Mouse (Mus musculus) MN1 (cell line): ENCODE results near the gene Golm1.

ENCODE experiments used
- DNase-seq: peaks from one replicate; pipeline ENCODE4 v3.0.0-alpha.2; 2016; ENCODE audit warnings: low spot score

Golm1 gene

GRCm38 (mm10) chr13:59676316-59677229, 962 bp upstream of the Golm1 start:
- no peak for DNase-seq

- peak; percentile 28 for DNase-seq
Observed at GRCm38 (mm10) chr13:59674761-59675150, 855 bp downstream of the Golm1 start.

GRCm38 (mm10) chr13:59674215-59674614, 1.4 kb downstream of the Golm1 start:
- DNase-seq = peak; percentile 10

- DNase-seq = no peak
Observed at GRCm38 (mm10) chr13:59673597-59673996, 2.0 kb downstream of the Golm1 start.

- DNase-seq = no peak
Observed at GRCm38 (mm10) chr13:59672248-59672647, 3.4 kb downstream of the Golm1 start.

- DNase-seq = no peak
Observed at GRCm38 (mm10) chr13:59671521-59671920, 4.1 kb downstream of the Golm1 start.

GRCm38 (mm10) chr13:59669946-59670345, 5.7 kb downstream of the Golm1 start:
- DNase-seq = no peak

GRCm38 (mm10) chr13:59668501-59669093, 7.0 kb downstream of the Golm1 start:
- no peak for DNase-seq

GRCm38 (mm10) chr13:59667763-59668162, 7.8 kb downstream of the Golm1 start:
- DNase-seq = no peak

DNA sequence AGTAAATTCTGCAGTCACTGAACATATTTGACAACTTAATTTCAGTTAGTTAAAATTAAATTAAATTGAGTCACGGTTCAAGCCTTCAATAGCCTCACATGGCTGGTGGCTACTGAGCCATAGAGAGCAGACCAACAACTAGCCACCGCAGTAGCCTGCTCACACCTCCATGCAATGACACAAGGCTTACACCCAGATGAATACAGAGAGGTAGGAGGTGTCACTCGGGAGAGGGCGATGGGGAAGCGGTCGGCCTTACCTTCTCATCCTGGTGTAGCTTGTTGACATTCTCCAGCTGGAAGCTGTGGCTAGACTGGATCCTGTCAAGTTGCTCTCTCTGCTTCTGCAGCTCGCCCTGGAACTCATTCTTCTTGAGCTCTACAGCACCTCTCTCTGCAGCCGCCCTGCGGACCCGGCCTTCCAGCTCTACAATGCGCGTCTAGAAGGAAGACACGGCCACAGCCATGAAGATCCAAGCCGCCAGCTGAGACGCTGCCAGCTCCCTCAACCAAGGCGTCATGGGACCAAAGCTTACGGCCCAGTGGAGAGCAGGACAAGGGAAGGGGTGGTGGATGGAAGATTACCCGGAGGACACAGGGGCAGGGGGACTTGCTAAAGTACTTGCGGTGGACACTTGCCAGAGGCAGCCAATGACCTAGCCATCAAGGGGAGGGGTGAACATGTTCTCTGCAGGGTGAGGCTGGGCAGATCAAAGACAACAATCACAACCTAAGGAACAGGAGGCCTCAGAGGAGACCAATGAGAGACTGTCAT, 11.5 kb downstream of the Golm1 start:
- no peak for DNase-seq

DNA sequence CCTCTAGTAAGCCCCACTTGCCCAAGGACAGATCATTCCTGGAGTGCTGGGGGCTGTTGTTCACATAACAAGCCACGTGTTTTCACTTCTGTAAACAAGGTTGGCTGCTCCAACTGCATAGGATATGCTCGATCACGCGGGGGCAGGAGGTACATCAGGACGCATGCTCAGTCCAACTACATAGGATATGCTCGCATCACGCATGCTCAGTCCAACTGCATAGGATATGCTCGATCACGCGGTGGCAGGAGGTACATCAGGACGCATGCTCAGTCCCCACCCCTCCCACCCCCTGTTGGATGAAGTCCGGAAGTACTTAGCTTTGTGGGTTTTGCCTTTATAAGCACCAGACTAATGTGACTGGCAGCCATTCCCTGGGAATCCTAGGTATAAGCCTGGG, 13.6 kb downstream of the Golm1 start:
- no peak for DNase-seq

GRCm38 (mm10) chr13:59661387-59661786, 14.2 kb downstream of the Golm1 start:
- DNase-seq = no peak

- no peak for DNase-seq
Observed at GRCm38 (mm10) chr13:59660371-59660770, 15.2 kb downstream of the Golm1 start.

GRCm38 (mm10) chr13:59657781-59658180, 17.8 kb downstream of the Golm1 start:
- no peak for DNase-seq

GRCm38 (mm10) chr13:59656975-59657388, 18.6 kb downstream of the Golm1 start:
- no peak for DNase-seq

DNA sequence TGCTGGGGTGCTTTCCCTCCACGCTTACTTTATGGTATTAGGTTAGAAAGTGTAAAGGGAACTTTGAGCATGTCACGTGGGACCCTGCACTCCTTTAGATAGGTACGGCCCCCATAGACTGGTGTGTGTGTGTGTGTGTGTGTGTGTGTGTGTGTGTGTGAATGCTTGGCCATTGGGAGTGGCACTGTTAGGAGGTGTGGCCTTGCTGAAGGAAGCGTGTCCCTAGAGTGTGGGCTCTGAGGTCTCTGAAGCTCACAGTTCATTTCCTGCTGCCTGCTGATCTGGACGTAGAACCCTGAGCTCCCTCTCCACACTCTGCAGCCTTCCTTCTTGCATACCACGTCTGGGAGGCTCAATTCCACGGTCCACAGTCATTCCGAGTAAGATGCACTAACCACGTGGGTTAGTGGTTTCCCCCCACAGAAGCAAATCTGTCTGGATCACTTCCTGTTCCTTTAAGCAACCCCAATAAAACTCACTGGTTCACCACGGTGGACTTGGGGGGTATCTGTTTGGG, 19.2 kb downstream of the Golm1 start:
- no peak for DNase-seq

- no peak for DNase-seq
Observed at GRCm38 (mm10) chr13:59655718-59656315, 19.8 kb downstream of the Golm1 start.

- DNase-seq = no peak
Observed at GRCm38 (mm10) chr13:59654465-59654864, 21.1 kb downstream of the Golm1 start.

DNA sequence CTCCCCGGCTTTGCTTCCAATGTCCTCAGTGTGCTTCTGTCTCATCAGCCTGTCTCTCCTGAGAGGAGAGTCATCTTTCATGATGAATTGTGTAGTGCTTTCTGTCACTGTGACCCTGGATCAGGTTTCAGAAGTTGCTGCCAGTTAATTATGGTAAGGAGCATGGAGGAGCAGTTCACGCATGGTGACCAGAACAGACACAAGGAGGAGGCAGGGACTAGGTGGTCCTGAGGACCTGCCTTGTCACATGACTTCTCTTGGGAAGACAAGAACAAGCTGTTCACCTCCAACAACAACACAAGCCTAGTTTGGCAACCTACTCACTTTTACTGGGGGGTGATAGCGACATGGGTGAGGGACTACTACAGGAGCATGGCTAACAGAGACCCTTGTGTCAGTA, 22.5 kb downstream of the Golm1 start:
- DNase-seq = no peak

- DNase-seq = no peak
Observed at GRCm38 (mm10) chr13:59652651-59653050, 23.0 kb downstream of the Golm1 start.

- no peak for DNase-seq
Observed at GRCm38 (mm10) chr13:59649781-59650180, 25.8 kb downstream of the Golm1 start.

- DNase-seq = no peak
Observed at GRCm38 (mm10) chr13:59648598-59648997, 27.0 kb downstream of the Golm1 start.
